Mouse (Mus musculus): ENCODE data around the gene Tesk2. TPM values are rescaled to one million over a fixed set of nuclear protein-coding genes. Genes with fewer than 3 reads are reported as not detected.

Tesk2 gene
- total and polyA plus RNA-seq, 3 experiments, result 3.5 to 7.0 (median 5.8) TPM

GRCm38 (mm10) chr4:116815276-116815675, 94.5 kb downstream of the Tesk2 start:
- Histone ChIP-seq H3K79me2 (replicated peaks; ENCODE audit: control insufficient read depth, extremely low read depth, insufficient read depth, poor library complexity, severe bottlenecking) (no peaks in the 10 kb centered on the region), H3K36me3 (replicated peaks in 1 of 2; ENCODE audit: control insufficient read depth in 1 of 2, insufficient read depth in 1 of 2, low read length in 1 of 2) (peaks cover 13 to 74% of the 10 kb centered on the region in 2 experiments), H3K4me3 (replicated peaks in 1 of 3; ENCODE audit: low read depth in 2 of 3, low read length in 2 of 3, poor library complexity in 1 of 3) (no peak overlapping the region), H3K27ac (ENCODE audit: insufficient read depth, low read depth) (no peak overlapping the region), H3K4me1 (ENCODE audit: control insufficient read depth in 1 of 2, insufficient read depth in 2 of 2) (no peaks in the 10 kb centered on the region), H3K27me3 (replicated peaks) (no peaks in the 10 kb centered on the region), H3K9me3 (replicated peaks; ENCODE audit: low read length) (no peaks in the 10 kb centered on the region), H3K9ac (ENCODE audit: insufficient read depth, low read depth) (no peak overlapping the region), H3K4me2 (ENCODE audit: insufficient read depth, low read depth, poor library complexity, severe bottlenecking) (no peak overlapping the region)
- in situ Hi-C loops (cut with MboI; ENCODE audit: low pct_ligation_motif_present, low pct_unique_long_range_greater_than_20kb, low sequenced_read_pairs) (loop anchor here (25.0 kb wide), 1 partner anchor 653 kb away; the partner anchor contains the start of genes 1700042G07Rik, Gm49337, Lurap1 and Tspan1), dilution Hi-C loops (cut with MboI; ENCODE audit: extremely low pct_ligation_motif_present, extremely low pct_unique_long_range_greater_than_20kb, low sequenced_read_pairs) (no loop called here)
- DNase-seq (ENCODE audit: extremely low read depth), result no peak
- TF ChIP-seq USF2 (conservative IDR thresholded peaks at IDR 0.05; ENCODE audit: low read depth, low read length) (no peak), SMC3 (IDR thresholded peaks at IDR 0.05; ENCODE audit: low read depth, low read length) (no peak), ZC3H11A (IDR thresholded peaks at IDR 0.05; ENCODE audit: low read depth, low read length) (no peak), POLR2AphosphoS2 (IDR thresholded peaks at IDR 0.05; ENCODE audit: low read depth, low read length) (no peak), TCF12 (IDR thresholded peaks at IDR 0.05; ENCODE audit: low read depth, low read length) (no peak), USF1 (IDR thresholded peaks at IDR 0.05; ENCODE audit: low read depth, low read length) (no peak)

- Histone ChIP-seq H3K4me1 (ENCODE audit: control insufficient read depth in 1 of 2, insufficient read depth in 2 of 2) (no peaks in the 10 kb centered on the region; a peak in 1 of 4 replicates), H3K4me2 (ENCODE audit: insufficient read depth, low read depth, poor library complexity, severe bottlenecking) (no peak overlapping the region), H3K36me3 (replicated peaks in 1 of 2; ENCODE audit: control insufficient read depth in 1 of 2, insufficient read depth in 1 of 2, low read length in 1 of 2) (peaks cover 13 to 68% of the 10 kb centered on the region in 2 experiments), H3K79me2 (replicated peaks; ENCODE audit: control insufficient read depth, extremely low read depth, insufficient read depth, poor library complexity, severe bottlenecking) (no peaks in the 10 kb centered on the region), H3K27ac (ENCODE audit: insufficient read depth, low read depth) (no peak overlapping the region), H3K27me3 (replicated peaks) (no peaks in the 10 kb centered on the region), H3K4me3 (replicated peaks in 1 of 3; ENCODE audit: low read depth in 2 of 3, low read length in 2 of 3, poor library complexity in 1 of 3) (no peak overlapping the region), H3K9ac (ENCODE audit: insufficient read depth, low read depth) (no peak overlapping the region), H3K9me3 (replicated peaks; ENCODE audit: low read length) (no peaks in the 10 kb centered on the region)
- in situ Hi-C loops (cut with MboI; ENCODE audit: low pct_ligation_motif_present, low pct_unique_long_range_greater_than_20kb, low sequenced_read_pairs) (loop anchor here (25.0 kb wide), 1 partner anchor 655 kb away; the partner anchor contains the start of genes 1700042G07Rik, Gm49337, Lurap1 and Tspan1), dilution Hi-C loops (cut with MboI; ENCODE audit: extremely low pct_ligation_motif_present, extremely low pct_unique_long_range_greater_than_20kb, low sequenced_read_pairs) (no loop called here)
- no peak for DNase-seq (ENCODE audit: extremely low read depth)
- TF ChIP-seq SIN3A (IDR thresholded peaks at IDR 0.05; ENCODE audit: low read length) (no peak), MXI1 (IDR thresholded peaks at IDR 0.05; ENCODE audit: low read depth, low read length) (no peak), RCOR1 (conservative IDR thresholded peaks at IDR 0.05; ENCODE audit: low read depth, low read length) (no peak), CTCF (conservative IDR thresholded peaks at IDR 0.05 in 1 of 2, IDR thresholded peaks at IDR 0.05 in 1 of 2; ENCODE audit: low read depth in 2 of 2, low read length in 2 of 2) (no peak), JUND (conservative IDR thresholded peaks at IDR 0.05; ENCODE audit: low read depth, low read length) (no peak), MAZ (IDR thresholded peaks at IDR 0.05; ENCODE audit: low read depth, low read length) (no peak), BHLHE40 (IDR thresholded peaks at IDR 0.05; ENCODE audit: low read depth, low read length) (no peak), NRF1 (IDR thresholded peaks at IDR 0.05; ENCODE audit: low read depth, low read length) (no peak), JUN (IDR thresholded peaks at IDR 0.05; ENCODE audit: insufficient read depth, low read depth, low read length) (no peak), MEF2A (IDR thresholded peaks at IDR 0.05; ENCODE audit: borderline replicate concordance, low read depth, low read length) (no peak), ZKSCAN1 (IDR thresholded peaks at IDR 0.05; ENCODE audit: borderline replicate concordance, low read depth, low read length) (no peak), E2F4 (IDR thresholded peaks at IDR 0.05; ENCODE audit: insufficient replicate concordance, low read depth, low read length) (no peak)
These were observed 96.7 kb downstream of the Tesk2 start for GRCm38 (mm10) chr4:116817486-116817885.
